Comparison of ENCODE assay signal across 10 mouse cellular contexts in the genomic region with DNA sequence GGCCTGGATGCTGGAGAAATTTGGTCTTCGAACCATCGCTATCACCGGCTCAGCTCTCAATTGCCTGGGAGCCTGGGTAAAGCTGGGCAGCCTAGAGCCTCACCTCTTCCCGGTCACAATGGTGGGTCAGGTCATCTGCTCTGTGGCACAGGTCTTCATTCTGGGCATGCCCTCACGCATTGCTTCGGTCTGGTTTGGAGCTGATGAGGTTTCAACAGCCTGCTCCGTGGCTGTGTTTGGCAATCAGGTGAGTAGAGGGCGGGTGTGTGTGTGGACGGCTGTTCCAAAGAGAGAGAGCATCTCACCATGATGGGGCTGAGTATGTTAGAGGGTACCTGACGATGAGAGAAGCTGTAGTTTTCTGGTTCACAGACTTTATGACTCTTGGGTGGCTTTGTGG. TPM values are rescaled to one million over a fixed set of nuclear protein-coding genes. Genes with fewer than 3 reads are reported as not detected.
A peak's percentile ranks its signal among the peaks of the same experiment; 100 is the strongest.
DNase-seq lines count a peak whose midpoint lies in the region; ATAC-seq and TF ChIP-seq lines count a peak whose summit lies in the region.
"Had no signal": no experiment of that assay in that cellular context is flagged by ENCODE, and none has a peak within 500 bp of the region (broad histone marks: within the 10 kb centered on the region; RNA-seq: fewer than 3 reads in every experiment).

No protein-coding gene starts in this region.

- 87% methylated on average over 10 of the region's 10 CpGs for WGBS in intestine, embryonic 14.5 days
- WGBS in midbrain, embryonic 15.5 days = 91% methylated on average over 10 of the region's 10 CpGs

- DNase-seq in gastrocnemius, adult 2 months = no peak
- DNase-seq in gastrocnemius, postnatal 25 days = no peak
- no peak for DNase-seq in layer of hippocampus, adult 2 months (ENCODE audit: low spot score in 2 of 2)
- DNase-seq in layer of hippocampus, adult 9-10 months (ENCODE audit: low spot score) = no peak
- DNase-seq in intestine, embryonic 14.5 days (ENCODE audit: low spot score) = no peak
- no peak for DNase-seq in frontal cortex, adult 2 months (ENCODE audit: extremely low spot score in 1 of 2, low spot score in 1 of 2)
- DNase-seq: kidney, postnatal 14 days had no signal

- H3K4me3 ChIP-seq in gastrocnemius, adult 2 months = peak overlapping the region; percentile 83
- peak overlapping the region; percentile 57; the same call in 1 of the 2 replicates for H3K4me3 ChIP-seq in layer of hippocampus, adult 2 months
- no peak overlapping the region for H3K4me3 ChIP-seq in intestine, embryonic 14.5 days (ENCODE audit: low read depth, low read length)
- H3K4me3 ChIP-seq in midbrain, embryonic 15.5 days = peak overlapping the region; percentile 37; the same call in 1 of the 2 replicates

- no peak overlapping the region for H3K9ac ChIP-seq in intestine, embryonic 14.5 days (ENCODE audit: low read length)
- no peak overlapping the region for H3K9ac ChIP-seq in midbrain, embryonic 15.5 days

- peaks cover 5% of the 10 kb centered on the region; the same call in 1 of the 2 replicates for H3K4me1 ChIP-seq in intestine, embryonic 14.5 days (replicated peaks; ENCODE audit: control insufficient read depth, insufficient read depth, low read length)
- H3K4me1 ChIP-seq in midbrain, embryonic 15.5 days = peaks cover 13% of the 10 kb centered on the region

- H3K4me2 ChIP-seq in intestine, embryonic 14.5 days (ENCODE audit: low read length) = peak overlapping the region; percentile 99; the same call in 1 of the 2 replicates
- peak overlapping the region; percentile 74; the same call in 1 of the 2 replicates for H3K4me2 ChIP-seq in midbrain, embryonic 15.5 days

- ATAC-seq in intestine, embryonic 14.5 days (replicated peaks; ENCODE audit: low FRiP score, low TSS enrichment, low read depth) = no peak
- ATAC-seq in midbrain, embryonic 15.5 days (replicated peaks) = no peak
- ATAC-seq in CD4-positive, CD25-positive, alpha-beta regulatory T cell, adult 4 months = no peak

- intact Hi-C loops in gastrocnemius, adult 2 months (cut with DNase I) = loop anchor here (5.0 kb wide), 1 partner anchor 335 kb away; the partner anchor contains the start of gene Ift43

- TF ChIP-seq CTCF in gastrocnemius, adult 2 months (IDR thresholded peaks at IDR 0.05) = no peak
- no peak for TF ChIP-seq CTCF in layer of hippocampus, adult 2 months (conservative IDR thresholded peaks at IDR 0.05)

- no peaks in the 10 kb centered on the region for H3K27me3 ChIP-seq in intestine, embryonic 14.5 days (replicated peaks; ENCODE audit: control insufficient read depth, insufficient read depth, low read length)
- H3K27me3 ChIP-seq in midbrain, embryonic 15.5 days (replicated peaks) = peaks cover 7% of the 10 kb centered on the region

- H3K27ac ChIP-seq in gastrocnemius, adult 2 months = no peak overlapping the region
- H3K27ac ChIP-seq in layer of hippocampus, adult 2 months = no peak overlapping the region
- H3K27ac ChIP-seq in intestine, embryonic 14.5 days (ENCODE audit: low read depth) = no peak overlapping the region
- no peak overlapping the region for H3K27ac ChIP-seq in midbrain, embryonic 15.5 days
- H3K27ac ChIP-seq: macrophage had no signal

- H3K36me3 ChIP-seq in intestine, embryonic 14.5 days (ENCODE audit: control insufficient read depth, insufficient read depth, low read length) = no peaks in the 10 kb centered on the region
- H3K36me3 ChIP-seq in midbrain, embryonic 15.5 days (replicated peaks) = no peaks in the 10 kb centered on the region

- H3K9me3 ChIP-seq in intestine, embryonic 14.5 days (ENCODE audit: control insufficient read depth, low read length) = no peaks in the 10 kb centered on the region
- no peaks in the 10 kb centered on the region for H3K9me3 ChIP-seq in midbrain, embryonic 15.5 days

RNA-seq across cellular contexts. Expression of gene Flvcr2, which starts 1.0 kb away (rescaled TPM):
- under 1 TPM; 0.50 to 0.51 TPM for total RNA-seq in gastrocnemius, adult 2 months (2021)
- under 1 TPM; 0.74 to 0.86 TPM for total RNA-seq in gastrocnemius, postnatal 25 days (2021)
- total RNA-seq in layer of hippocampus, adult 2 months (2021) = 1 to 10 TPM; 2.0 to 2.6 TPM
- 1.4 and 2.0 TPM in 2 replicates for polyA plus RNA-seq in intestine, embryonic 14.5 days (2014; fragmentation: Nextera tagmentation; extraction: Ambion mirVana)
- polyA plus RNA-seq in midbrain, embryonic 15.5 days (2015; fragmentation: Nextera tagmentation; extraction: Ambion mirVana) = 5.7 and 6.2 TPM in 2 replicates
- polyA plus RNA-seq in CD4-positive, CD25-positive, alpha-beta regulatory T cell, adult 4 months (2017; shearing (Covaris generic)) = under 1 TPM; 0.39 to 0.89 TPM
- polyA plus RNA-seq in frontal cortex, adult 2 months (2012; rRNA removed) = 3.8 and 4.2 TPM in 2 replicates
